Mouse (Mus musculus) liver, embryonic 11.5 days (tissue): ENCODE measurements around the gene Mcoln2. TPM values are rescaled to one million over a fixed set of nuclear protein-coding genes. Genes with fewer than 3 reads are reported as not detected.

ENCODE experiments used
- ATAC-seq: fragments of 200-750 bp; cut with Nextera tagmentation; replicated peaks from 2 replicates; pipeline ENCODE4 v1.8.0; 2017; ENCODE audit warnings: moderate number of reproducible peaks, mild to moderate bottlenecking, moderate TSS enrichment, moderate library complexity; ENCODE audit not compliant: low FRiP score
- DNase-seq: peaks from one replicate; pipeline ENCODE4 v3.0.0-alpha.2; 2017; ENCODE audit warnings: low spot score
- H3K27ac ChIP-seq: fragments of 300-500 bp; sonication (generic); 2 replicates; pipeline ENCODE4 v1.5.1; 2014; ENCODE audit warnings: mild to moderate bottlenecking, low read depth, low read length, control low read depth
- H3K27me3 ChIP-seq: fragments of 300-500 bp; sonication (generic); replicated peaks from 2 replicates; pipeline ENCODE4 v1.6.1; 2014; ENCODE audit warnings: low read length, mixed read lengths; ENCODE audit not compliant: control insufficient read depth, insufficient read depth
- H3K36me3 ChIP-seq: fragments of 300-500 bp; sonication (generic); 2 replicates; pipeline ENCODE4 v1.6.1; 2014; ENCODE audit warnings: mild to moderate bottlenecking, low read length, moderate library complexity, mixed read lengths; ENCODE audit not compliant: control insufficient read depth, insufficient read depth
- H3K4me1 ChIP-seq: fragments of 300-500 bp; sonication (generic); replicated peaks from 2 replicates; pipeline ENCODE4 v1.6.1; 2014; ENCODE audit warnings: low read length, mixed read lengths; ENCODE audit not compliant: control insufficient read depth, insufficient read depth
- H3K4me2 ChIP-seq: fragments of 300-500 bp; sonication (generic); 2 replicates; pipeline ENCODE4 v1.6.1; 2014; ENCODE audit warnings: mild to moderate bottlenecking, control low read depth, moderate library complexity
- H3K4me3 ChIP-seq: fragments of 300-500 bp; sonication (generic); 2 replicates; pipeline ENCODE4 v1.5.1; 2014; ENCODE audit warnings: low read depth, low read length, control low read depth
- H3K9ac ChIP-seq: fragments of 300-500 bp; sonication (generic); 2 replicates; pipeline ENCODE4 v1.6.1; 2014; ENCODE audit warnings: low read depth, low read length, control low read depth
- H3K9me3 ChIP-seq: fragments of 300-500 bp; sonication (generic); 2 replicates; pipeline ENCODE4 v1.6.1; 2016; ENCODE audit warnings: low read length, inconsistent platforms, mixed read lengths; ENCODE audit not compliant: control insufficient read depth
- WGBS: fragments of 180-500 bp; shearing (Covaris S2); extraction: QIAGEN DNeasy Blood & Tissue Kit; methylation state at CpG from one replicate; pipeline ENCODE4 v1.1.7; 2014; 5-methylcytosine and 5-hydroxymethylcytosine counted together
- polyA plus RNA-seq: library from polyadenylated mRNA; unstranded; fragments of >200 nt; fragmentation: Nextera tagmentation; extraction: Ambion mirVana; gene quantifications from 2 replicates; pipeline ENCODE4 v1.2.1, GENCODE M21; 2014

Gene Mcoln2
- polyA plus RNA-seq, 1 experiment from 2014 or later, result 3.5 TPM

- ATAC-seq (no peak), DNase-seq (no peak)
- Histone ChIP-seq H3K4me2 (no peak overlapping the region), H3K9me3 (no peaks in the 10 kb centered on the region), H3K27ac (no peak overlapping the region), H3K4me1 (no peaks in the 10 kb centered on the region), H3K4me3 (no peak overlapping the region), H3K36me3 (no peaks in the 10 kb centered on the region), H3K9ac (no peak overlapping the region), H3K27me3 (peaks cover 18% of the 10 kb centered on the region)
- 77% methylated on average over 3 of the region's 3 CpGs for WGBS
Observed at GRCm38 (mm10) chr3:146216561-146216960, 66.9 kb downstream of the Mcoln2 start.

DNA sequence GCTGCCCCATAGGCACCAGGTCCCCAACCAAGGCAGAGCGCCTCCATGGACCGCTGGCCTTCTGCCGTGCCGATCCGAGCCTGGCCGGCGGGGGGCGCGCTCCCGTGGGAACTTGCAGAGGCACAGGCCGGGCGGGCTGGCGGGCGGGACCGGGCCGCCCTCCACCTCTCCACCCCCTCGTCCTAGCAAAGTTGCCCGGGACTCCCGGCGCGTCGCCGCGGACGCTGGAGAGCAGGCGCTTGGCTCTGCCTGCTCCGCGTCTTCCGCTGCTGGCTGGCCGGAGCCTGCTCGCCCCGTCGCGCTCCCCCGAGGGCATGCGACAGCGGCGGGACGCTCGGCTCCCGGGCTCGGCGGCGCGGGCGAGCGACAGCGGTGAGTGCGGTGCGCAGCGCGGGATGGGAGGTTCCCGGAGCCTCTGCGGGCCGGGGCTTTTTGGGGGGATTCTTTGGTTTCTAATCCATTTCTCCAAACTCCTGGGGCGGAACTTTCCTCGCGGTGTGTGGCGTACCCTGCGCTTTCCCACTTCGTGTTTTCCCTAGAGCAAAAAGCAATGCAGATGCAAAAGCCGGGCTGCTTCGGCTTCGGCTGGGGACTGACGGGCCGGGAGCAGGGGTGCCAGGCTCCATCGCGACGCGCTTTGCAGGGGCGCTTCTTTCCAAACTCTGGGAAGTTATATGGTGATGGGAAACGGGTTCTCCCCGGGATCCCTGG lies 71.3 kb downstream of the Mcoln2 start, which contains the start of gene Lpar3:
TSS of gene Lpar3 (plus strand) at position 188 of the 711 bp plus-strand sequence.
- H3K9me3 ChIP-seq, result no peaks in the 10 kb centered on the region
- WGBS, result 2% methylated on average over 73 of the region's 73 CpGs
- H3K36me3 ChIP-seq, result no peaks in the 10 kb centered on the region
- H3K4me3 ChIP-seq, result peak within 1 kb of the TSS; percentile 50
- H3K27ac ChIP-seq, result no peak within 1 kb of the TSS
- no peaks in the 10 kb centered on the region for H3K4me1 ChIP-seq
- peak within 1 kb of the TSS; percentile 67 for H3K4me2 ChIP-seq
- ATAC-seq (peak; percentile 68), DNase-seq (peak; percentile 68)
- no peak within 1 kb of the TSS for H3K9ac ChIP-seq
- H3K27me3 ChIP-seq, result peaks cover 40% of the 10 kb centered on the region

GRCm38 (mm10) chr3:146224271-146224670 lies 74.6 kb downstream of the Mcoln2 start:
- peaks cover 40% of the 10 kb centered on the region for H3K27me3 ChIP-seq
- 64% methylated on average over 4 of the region's 4 CpGs for WGBS
- H3K4me3 ChIP-seq, result no peak overlapping the region
- H3K9ac ChIP-seq, result no peak overlapping the region
- DNase-seq (no peak), ATAC-seq (no peak)
- no peaks in the 10 kb centered on the region for H3K36me3 ChIP-seq
- H3K4me2 ChIP-seq, result no peak overlapping the region
- no peaks in the 10 kb centered on the region for H3K9me3 ChIP-seq
- no peak overlapping the region for H3K27ac ChIP-seq
- no peaks in the 10 kb centered on the region for H3K4me1 ChIP-seq

DNA sequence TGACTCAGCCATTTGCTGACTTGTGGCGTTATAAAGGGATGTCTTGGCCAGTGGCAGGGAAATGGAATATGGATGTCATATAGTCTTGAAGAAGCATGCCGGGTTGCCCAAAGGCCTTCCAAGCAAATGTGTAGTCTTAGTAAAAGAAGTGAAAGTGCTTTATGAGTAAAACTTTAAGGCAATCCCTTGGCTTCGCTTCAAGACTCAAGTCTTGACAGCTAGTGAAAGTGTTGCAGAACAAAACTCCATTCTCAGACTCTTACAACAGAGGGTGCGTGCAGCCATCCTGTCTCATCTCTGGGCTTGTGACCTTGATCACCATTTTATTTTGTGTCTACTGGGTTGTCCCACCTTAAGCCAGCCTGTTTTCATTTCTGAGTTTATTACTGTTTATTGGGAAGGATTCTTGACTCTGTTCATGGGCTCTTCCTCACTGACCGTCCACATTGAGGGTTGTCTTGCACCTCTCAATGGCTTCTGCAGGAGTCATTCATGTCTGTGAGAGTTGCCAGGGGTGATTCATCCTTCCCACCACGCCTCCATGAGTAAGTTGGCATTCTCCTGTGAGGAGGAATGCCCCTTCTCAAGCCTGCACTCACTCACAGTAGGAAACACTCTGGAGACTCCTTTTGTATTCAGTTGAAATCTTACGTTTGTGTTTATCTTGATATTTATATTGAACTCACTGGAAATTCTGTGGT lies 75.6 kb downstream of the Mcoln2 start:
- ATAC-seq, result no peak
- H3K27me3 ChIP-seq, result peaks cover 35% of the 10 kb centered on the region
- H3K9me3 ChIP-seq, result no peaks in the 10 kb centered on the region
- H3K4me2 ChIP-seq, result no peak overlapping the region
- no peak for DNase-seq
- H3K4me1 ChIP-seq, result no peaks in the 10 kb centered on the region
- H3K27ac ChIP-seq, result no peak overlapping the region
- no peak overlapping the region for H3K9ac ChIP-seq
- no peaks in the 10 kb centered on the region for H3K36me3 ChIP-seq
- 73% methylated on average over 7 of the region's 7 CpGs for WGBS
- H3K4me3 ChIP-seq, result no peak overlapping the region

GRCm38 (mm10) chr3:146227427-146227826 lies 77.8 kb downstream of the Mcoln2 start:
- Histone ChIP-seq H3K9ac (no peak overlapping the region), H3K4me1 (no peaks in the 10 kb centered on the region), H3K27me3 (peaks cover 14% of the 10 kb centered on the region), H3K4me2 (no peak overlapping the region), H3K4me3 (no peak overlapping the region), H3K36me3 (no peaks in the 10 kb centered on the region), H3K9me3 (no peaks in the 10 kb centered on the region), H3K27ac (no peak overlapping the region)
- ATAC-seq (no peak), DNase-seq (no peak)
- WGBS, result 48% methylated on average over 3 of the region's 3 CpGs

- peaks cover 3% of the 10 kb centered on the region; the same call in 1 of the 2 replicates for H3K27me3 ChIP-seq
- H3K36me3 ChIP-seq, result no peaks in the 10 kb centered on the region
- no peaks in the 10 kb centered on the region for H3K9me3 ChIP-seq
- H3K4me2 ChIP-seq, result no peak overlapping the region
- H3K4me3 ChIP-seq, result no peak overlapping the region
- no peak for DNase-seq
- H3K27ac ChIP-seq, result no peak overlapping the region
- 81% methylated on average over 13 of the region's 13 CpGs for WGBS
- ATAC-seq, result no peak
- H3K4me1 ChIP-seq, result no peaks in the 10 kb centered on the region
- H3K9ac ChIP-seq, result no peak overlapping the region
Observed at GRCm38 (mm10) chr3:146228559-146229310, 79.1 kb downstream of the Mcoln2 start.

DNA sequence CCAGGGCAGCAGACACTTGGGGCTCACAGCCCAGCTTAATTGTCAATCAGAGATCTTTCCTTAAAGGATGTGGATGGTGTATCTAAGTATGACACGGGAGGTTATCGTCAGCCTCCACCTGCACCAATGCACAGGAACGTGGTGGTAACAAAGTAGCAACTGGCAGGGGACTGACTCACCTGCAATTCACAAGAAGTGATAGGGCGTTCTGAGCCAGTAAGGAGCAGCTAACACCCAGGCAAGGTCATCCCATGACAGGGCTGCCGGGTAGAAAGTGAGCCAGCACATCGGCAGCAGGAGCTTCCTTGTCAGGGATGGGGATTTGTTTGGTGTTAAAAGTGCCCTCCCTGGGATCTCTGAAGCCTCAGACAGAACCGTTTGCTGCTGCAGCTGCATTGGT lies 83.1 kb downstream of the Mcoln2 start:
- WGBS, result 53% methylated on average over 7 of the region's 7 CpGs
- Histone ChIP-seq H3K4me3 (no peak overlapping the region), H3K9ac (no peak overlapping the region), H3K4me1 (no peaks in the 10 kb centered on the region), H3K36me3 (no peaks in the 10 kb centered on the region), H3K27ac (no peak overlapping the region), H3K9me3 (no peaks in the 10 kb centered on the region), H3K4me2 (no peak overlapping the region), H3K27me3 (no peaks in the 10 kb centered on the region)
- no peak for ATAC-seq
- no peak for DNase-seq

GRCm38 (mm10) chr3:146233741-146234140 lies 84.1 kb downstream of the Mcoln2 start:
- no peak for DNase-seq
- ATAC-seq, result no peak
- no peak overlapping the region for H3K27ac ChIP-seq
- 60% methylated on average over 4 of the region's 4 CpGs for WGBS
- no peaks in the 10 kb centered on the region for H3K27me3 ChIP-seq
- no peaks in the 10 kb centered on the region for H3K36me3 ChIP-seq
- no peak overlapping the region for H3K4me2 ChIP-seq
- no peaks in the 10 kb centered on the region for H3K9me3 ChIP-seq
- H3K9ac ChIP-seq, result no peak overlapping the region
- H3K4me1 ChIP-seq, result no peaks in the 10 kb centered on the region
- H3K4me3 ChIP-seq, result no peak overlapping the region
